Mouse (Mus musculus) CD8-positive naive resting alpha-beta T cell, adult 57 days (primary cell): ENCODE results near the gene Sfn. TPM values are rescaled to one million over a fixed set of nuclear protein-coding genes. Genes with fewer than 3 reads are reported as not detected.

ENCODE experiments used
- total RNA-seq: library from RNA; stranded (reverse); gene quantifications from one replicate; pipeline ENCODE4 v1.2.4, GENCODE M21; 2023

Gene Sfn
- 49.2 TPM for total RNA-seq

DNA sequence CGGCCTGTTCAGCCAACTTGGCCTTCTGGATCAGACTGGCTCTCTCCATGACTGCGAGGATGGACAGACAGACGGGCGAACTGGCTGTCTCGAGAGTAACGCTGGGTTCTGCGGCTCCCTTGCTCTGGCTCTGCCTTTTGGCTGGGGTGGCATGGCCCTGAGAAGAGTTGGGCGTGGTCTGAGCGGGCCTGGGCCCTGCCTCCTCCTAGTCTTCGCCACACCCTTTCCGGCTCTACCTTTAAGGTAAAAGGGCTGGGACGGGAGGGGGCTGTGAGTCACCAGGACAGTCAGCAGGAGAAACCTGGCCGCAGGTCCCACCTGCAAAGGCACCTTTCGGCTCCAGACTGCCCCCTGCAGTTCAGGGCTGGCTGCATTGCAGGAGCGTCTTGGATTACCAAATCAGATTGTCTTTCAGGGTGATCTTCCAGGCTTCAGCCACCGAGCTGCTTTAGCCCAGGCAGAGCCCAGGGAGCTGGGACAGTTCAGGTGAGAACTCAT lies at the start of gene Sfn:
TSS of gene Sfn (minus strand) at position 448 of the 498 bp plus-strand sequence.

DNA sequence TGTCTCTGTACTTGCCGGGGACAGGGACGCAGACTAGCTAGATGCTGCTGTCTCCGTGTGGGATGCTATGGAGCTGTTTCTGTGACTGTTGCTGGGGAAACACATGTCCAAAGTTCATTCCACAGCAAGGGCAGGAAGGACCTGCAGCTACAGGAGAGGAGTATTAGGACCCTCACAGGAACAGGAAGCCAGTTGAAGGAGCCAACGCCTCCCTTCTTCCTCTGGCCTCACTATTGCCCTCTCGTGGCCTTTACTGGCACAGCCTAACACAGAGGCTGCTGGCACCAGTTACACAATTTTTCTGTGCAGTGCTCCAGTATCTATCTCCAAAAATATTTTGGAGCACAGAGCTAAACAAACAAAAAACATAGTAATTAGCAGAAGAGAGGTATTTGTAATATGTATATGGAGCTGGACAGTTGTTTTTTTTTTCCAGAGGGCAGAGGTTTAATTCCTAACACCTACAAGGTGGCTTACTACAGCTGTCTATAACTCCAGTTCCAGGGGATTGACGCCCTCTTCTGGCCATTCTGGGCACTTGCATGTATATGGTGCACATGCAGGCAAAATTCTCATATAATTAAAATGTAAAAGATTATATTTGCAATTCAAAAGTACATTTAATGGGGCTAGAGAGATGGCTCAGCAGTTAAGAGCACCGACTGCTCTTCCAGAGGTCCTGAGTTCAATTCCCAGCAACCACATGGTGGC lies 48.2 kb upstream of the Sfn start, which contains the start of gene Zdhhc18:
TSS of gene Zdhhc18 (minus strand) at position 166 of the 711 bp plus-strand sequence.

DNA sequence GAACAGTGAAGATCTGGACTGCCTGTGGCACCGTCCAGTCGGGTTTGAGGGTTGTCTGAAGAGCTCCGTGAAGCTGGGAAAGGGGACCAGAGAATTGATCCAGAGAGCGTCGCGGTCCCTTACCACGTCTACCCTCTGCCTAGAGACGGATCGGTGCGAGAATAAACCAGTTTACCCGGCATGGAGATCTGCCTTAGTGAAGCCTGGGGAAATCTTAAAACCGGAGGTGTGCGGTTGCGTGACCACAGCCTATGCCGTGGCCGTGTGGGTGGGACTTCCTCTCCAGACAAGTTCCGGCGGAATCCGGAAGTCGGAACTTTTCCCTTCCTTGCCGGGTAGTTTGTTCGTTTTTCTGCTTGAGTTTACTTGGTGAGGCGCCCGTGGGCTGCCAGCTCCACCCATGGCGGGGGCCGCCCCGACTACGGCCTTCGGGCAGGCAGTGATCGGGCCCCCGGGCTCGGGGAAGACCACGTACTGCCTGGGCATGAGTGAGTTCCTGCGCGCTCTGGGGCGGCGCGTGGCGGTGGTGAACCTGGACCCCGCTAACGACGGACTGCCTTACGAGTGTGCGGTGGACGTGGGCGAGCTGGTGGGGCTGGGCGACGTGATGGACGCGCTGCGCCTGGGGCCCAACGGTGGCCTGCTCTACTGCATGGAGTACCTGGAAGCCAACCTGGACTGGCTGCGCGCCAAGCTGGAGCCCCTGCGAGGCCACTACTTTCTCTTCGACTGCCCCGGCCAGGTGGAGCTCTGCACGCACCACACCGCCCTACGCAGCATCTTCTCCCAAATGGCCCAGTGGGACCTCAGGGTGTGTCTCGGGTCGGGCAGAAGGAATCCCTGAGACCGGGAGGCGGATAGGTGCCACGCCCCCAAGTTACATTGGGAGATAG lies 17.7 kb downstream of the Sfn start, which contains the start of gene Gpn2:
TSS of gene Gpn2 (plus strand) at position 304 of the 893 bp plus-strand sequence.

DNA sequence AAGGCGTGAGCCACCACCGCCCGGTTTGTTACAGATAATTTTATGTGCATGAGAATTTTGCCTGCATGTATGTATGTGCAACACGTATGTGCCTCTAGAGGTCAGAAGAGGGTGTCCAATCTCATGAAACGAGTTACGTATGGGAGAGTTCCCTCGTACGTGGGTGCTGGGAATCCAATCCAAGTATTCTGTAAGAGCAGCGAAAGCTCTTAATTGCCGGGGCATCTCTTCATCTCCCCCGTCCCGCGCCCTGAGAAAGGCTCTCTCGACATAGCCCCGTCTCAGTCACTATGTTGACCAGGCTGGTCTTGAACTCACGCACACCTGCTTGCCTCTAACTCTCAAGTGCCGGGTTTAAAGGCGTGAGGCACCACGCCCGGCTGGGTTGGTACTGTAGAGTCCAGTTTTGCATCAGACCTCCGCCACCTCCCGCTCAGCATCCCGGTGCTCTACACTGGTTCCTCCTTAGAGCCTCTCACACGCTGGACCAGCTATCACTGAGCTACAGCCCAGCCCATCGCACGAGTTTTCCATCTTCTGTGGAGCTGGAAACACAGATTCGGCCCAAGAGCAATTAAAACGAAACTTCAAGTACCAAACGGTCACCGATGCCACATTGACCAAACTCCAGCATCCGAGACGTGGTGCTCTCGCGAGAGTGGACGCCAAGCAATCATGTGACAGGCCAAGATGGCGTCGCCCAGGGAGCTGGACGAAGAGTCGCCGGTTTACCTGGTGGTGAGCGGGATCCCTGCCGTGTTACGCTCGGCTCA lies 27.7 kb downstream of the Sfn start, which contains the start of gene Gpatch3:
TSS of gene Gpatch3 (plus strand) at position 676 of the 773 bp plus-strand sequence.

DNA sequence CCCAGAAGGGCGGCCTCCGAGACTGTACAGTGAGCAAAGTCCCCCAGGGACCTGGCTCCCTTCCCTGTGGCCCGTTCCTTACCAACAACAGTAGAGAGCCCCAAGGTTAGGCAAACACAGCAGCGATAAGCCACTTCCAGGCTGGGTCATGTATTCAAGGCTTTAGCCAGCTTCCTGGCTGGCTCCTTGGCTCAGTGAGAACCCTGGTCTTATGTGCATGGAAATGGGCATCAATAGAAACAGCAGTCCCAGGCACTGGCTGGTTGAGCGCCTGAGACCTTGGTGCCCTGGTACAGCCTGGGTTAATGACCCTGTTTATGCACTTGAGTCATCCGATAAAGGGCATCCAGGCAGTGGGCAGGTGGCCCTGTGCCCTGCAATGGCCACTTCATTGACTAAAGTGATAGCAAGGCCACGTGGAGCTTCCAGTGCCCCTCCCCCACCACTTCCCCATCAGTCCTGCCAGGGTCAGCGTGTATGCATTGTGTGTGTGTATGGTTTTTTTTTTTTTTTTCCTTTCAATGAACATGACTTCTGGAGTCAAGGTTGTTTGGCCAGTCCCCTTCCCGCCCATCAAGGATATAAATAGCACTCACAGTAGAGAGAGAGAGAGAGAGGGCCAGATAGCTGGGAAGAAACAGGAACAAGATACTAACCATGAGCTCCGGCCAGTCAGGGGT lies 49.1 kb downstream of the Sfn start, which contains the start of gene Nr0b2:
TSS of gene Nr0b2 (plus strand) at position 609 of the 680 bp plus-strand sequence.

Other genes starting within 250 kb of the Sfn start
- gene Wdtc1, start 248.7 kb downstream of the Sfn start, total RNA-seq, result 44.1 TPM
- gene Slc9a1, start 232.5 kb downstream of the Sfn start, total RNA-seq, result 49.2 TPM
- not detected for gene Tent5b, start 122.0 kb downstream of the Sfn start, total RNA-seq
- gene Trnp1, start 103.6 kb downstream of the Sfn start, total RNA-seq, result 27.5 TPM
- 0.31 TPM for gene Kdf1, start 83.2 kb downstream of the Sfn start, total RNA-seq
- 96.8 TPM for gene Nudc, start 56.2 kb downstream of the Sfn start, total RNA-seq
- gene Nr0b2, start 48.8 kb downstream of the Sfn start, total RNA-seq, result not detected
- gene Gpatch3, start 27.4 kb downstream of the Sfn start, total RNA-seq, result 23.5 TPM
- gene Gpn2, start 17.8 kb downstream of the Sfn start, total RNA-seq, result 24.1 TPM
- gene Zdhhc18, start 48.0 kb upstream of the Sfn start, total RNA-seq, result 197 TPM
- gene Pigv, start 70.5 kb upstream of the Sfn start, total RNA-seq, result 24.6 TPM
- gene Arid1a, start 154.6 kb upstream of the Sfn start, total RNA-seq, result 284 TPM